Mouse (Mus musculus) liver, embryonic 14.5 days (tissue): ENCODE measurements around the gene Ap1m1. TPM values are rescaled to one million over a fixed set of nuclear protein-coding genes. Genes with fewer than 3 reads are reported as not detected.

ENCODE experiments used
- ATAC-seq: fragments of 200-750 bp; cut with Nextera tagmentation; 2 replicates; pipeline ENCODE4 v1.8.0; 2017; ENCODE audit warnings: moderate number of reproducible peaks, mild to moderate bottlenecking, moderate library complexity; ENCODE audit not compliant: insufficient read depth
- DNase-seq, 3 experiments: peaks; one replicate each; pipeline ENCODE4 v3.0.0-alpha.2; 2012 to 2013; ENCODE audit warnings: low read depth in 3 of 3, low spot score in 3 of 3
- H3K27ac ChIP-seq: fragments of 300-500 bp; sonication (generic); 2 replicates; pipeline ENCODE4 v1.5.1; 2014; ENCODE audit warnings: moderate library complexity, mild to moderate bottlenecking, control low read depth, inconsistent platforms
- H3K27me3 ChIP-seq: fragments of 300-500 bp; sonication (generic); 2 replicates; pipeline ENCODE4 v1.6.1; 2014; ENCODE audit warnings: mild to moderate bottlenecking, low read length, moderate library complexity; ENCODE audit not compliant: control insufficient read depth, insufficient read depth
- H3K36me3 ChIP-seq: fragments of 300-500 bp; sonication (generic); replicated peaks from 2 replicates; pipeline ENCODE4 v1.6.1; 2014; ENCODE audit warnings: low read depth; ENCODE audit not compliant: control insufficient read depth, insufficient read depth
- H3K4me1 ChIP-seq, 2 experiments: fragments of 200-500 bp in 1 of 2; fragments of 300-500 bp in 1 of 2; sonication (generic) in 1 of 2; replicated peaks; 2 replicates each; pipeline ENCODE4 v1.6.1; 2012 to 2014; ENCODE audit warnings: antibody characterized with exemption in 1 of 2, inconsistent platforms in 1 of 2, low read length in 1 of 2; ENCODE audit not compliant: control insufficient read depth in 2 of 2, insufficient read depth in 2 of 2
- H3K4me2 ChIP-seq: fragments of 300-500 bp; sonication (generic); 2 replicates; pipeline ENCODE4 v1.6.1; 2014; ENCODE audit warnings: low read depth, mild to moderate bottlenecking, control low read depth, moderate library complexity
- H3K4me3 ChIP-seq, 2 experiments: fragments of 200-500 bp in 1 of 2; fragments of 300-500 bp in 1 of 2; sonication (generic) in 1 of 2; 2 replicates each; pipeline ENCODE4 v1.5.1; 2012 to 2014; ENCODE audit warnings: low read depth in 2 of 2, low read length in 2 of 2, mild to moderate bottlenecking in 2 of 2, control low read depth in 1 of 2, inconsistent platforms in 1 of 2, moderate library complexity in 1 of 2; ENCODE audit not compliant: insufficient read depth in 1 of 2
- H3K9ac ChIP-seq: fragments of 300-500 bp; sonication (generic); replicated peaks from 2 replicates; pipeline ENCODE4 v1.6.1; 2014; ENCODE audit warnings: mild to moderate bottlenecking, control low read depth, moderate library complexity
- H3K9me3 ChIP-seq: fragments of 300-500 bp; sonication (generic); 2 replicates; pipeline ENCODE4 v1.6.1; 2016; ENCODE audit warnings: low read length, mixed read lengths; ENCODE audit not compliant: control insufficient read depth
- CTCF ChIP-seq: IDR thresholded peaks from 2 replicates; pipeline ENCODE4 v1.5.1; 2016; ENCODE audit warnings: antibody characterized with exemption, low read depth, control low read depth
- EP300 ChIP-seq: IDR thresholded peaks from 2 replicates; pipeline ENCODE4 v1.6.1; 2016; ENCODE audit warnings: antibody characterized with exemption, low read depth
- WGBS: fragments of 180-500 bp; shearing (Covaris S2); extraction: QIAGEN DNeasy Blood & Tissue Kit; methylation state at CpG from one replicate; pipeline ENCODE4 v1.1.7; 2014; ENCODE audit not compliant: insufficient replicate concordance; 5-methylcytosine and 5-hydroxymethylcytosine counted together
- polyA plus RNA-seq, 2 experiments: library from polyadenylated mRNA; depleted of rRNA in 1 of 2; stranded (reverse) in 1 of 2; unstranded in 1 of 2; fragments of >200 nt; fragmentation: Nextera tagmentation in 1 of 2; extraction: Ambion mirVana in 1 of 2; gene quantifications; 2 replicates each; pipeline versions ENCODE4 v1.2.1 to v1.2.3; 2012 to 2014

The Ap1m1 gene
- polyA plus RNA-seq (2012; rRNA removed) (35.0 and 38.8 TPM in 2 replicates), polyA plus RNA-seq (2014; fragmentation: Nextera tagmentation; extraction: Ambion mirVana) (46.7 and 52.5 TPM in 2 replicates)

- Histone ChIP-seq H3K27ac (peak within 1 kb of the TSS; percentile 90), H3K4me2 (peak within 1 kb of the TSS; percentile 91), H3K9me3 (no peaks in the 10 kb centered on the region), H3K27me3 (no peaks in the 10 kb centered on the region), H3K36me3 (no peaks in the 10 kb centered on the region; the same call in 1 of the 2 replicates), H3K4me3 (peak within 1 kb of the TSS; percentile 78 to 89), H3K4me1 (peaks cover 10 to 21% of the 10 kb centered on the region in 2 experiments), H3K9ac (peak within 1 kb of the TSS; percentile 79)
- peak; percentile 99 for DNase-seq
- TF ChIP-seq EP300, result peak; percentile 52
- peak; percentile 91 for TF ChIP-seq CTCF
- under 1% methylated on average over 54 of the region's 54 CpGs for WGBS
- peak; percentile 89 for ATAC-seq
Measured at GRCm38 (mm10) chr8:72239499-72240402, at the start of gene Ap1m1. Gene Ap1m1, plus strand, starts transcription at chr8:72240018.

GRCm38 (mm10) chr8:72190215-72190539 is 49.6 kb upstream of the Ap1m1 start:
- WGBS, result 60% methylated on average over 2 of the region's 2 CpGs

DNA sequence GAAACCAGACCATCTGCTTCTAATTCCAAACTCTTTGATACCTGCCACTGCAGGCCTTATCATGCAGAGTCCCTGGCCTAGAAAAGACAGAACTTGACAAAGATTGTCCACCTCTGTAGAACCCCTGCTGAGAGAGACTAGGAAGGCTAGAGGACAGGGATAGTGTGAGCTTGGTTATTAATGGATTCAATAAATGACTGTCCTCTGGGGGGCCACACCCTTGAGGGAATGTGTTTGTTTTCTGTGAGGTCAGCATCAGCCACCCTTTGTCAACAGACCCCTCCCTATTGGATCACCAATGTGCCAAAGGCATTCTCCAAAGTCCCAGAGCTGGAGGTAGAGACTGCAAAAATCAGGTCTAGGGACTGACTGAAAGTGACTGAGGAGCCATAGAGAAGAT is 47.8 kb upstream of the Ap1m1 start:
- no peak overlapping the region for H3K4me2 ChIP-seq
- DNase-seq, result no peak
- H3K9me3 ChIP-seq, result no peaks in the 10 kb centered on the region
- ATAC-seq, result no peak
- TF ChIP-seq CTCF (no peak), EP300 (no peak)
- no peaks in the 10 kb centered on the region for H3K27me3 ChIP-seq
- H3K4me1 ChIP-seq, result no peaks in the 10 kb centered on the region
- no peak overlapping the region for H3K4me3 ChIP-seq
- no peak overlapping the region for H3K27ac ChIP-seq
- no peak overlapping the region for H3K9ac ChIP-seq
- no peaks in the 10 kb centered on the region for H3K36me3 ChIP-seq

More at GRCm38 (mm10) chr8:72190215-72190539, 49.6 kb upstream of the Ap1m1 start:
- Histone ChIP-seq H3K4me2 (no peak overlapping the region), H3K27ac (no peak overlapping the region), H3K27me3 (no peaks in the 10 kb centered on the region), H3K9ac (no peak overlapping the region), H3K36me3 (no peaks in the 10 kb centered on the region), H3K4me3 (no peak overlapping the region), H3K4me1 (no peaks in the 10 kb centered on the region), H3K9me3 (no peaks in the 10 kb centered on the region)
- DNase-seq (no peak), ATAC-seq (no peak)
- TF ChIP-seq CTCF, result no peak

GRCm38 (mm10) chr8:72197997-72198396 is 41.8 kb upstream of the Ap1m1 start:
- DNase-seq (no peak), ATAC-seq (no peak)
- H3K4me3 ChIP-seq, result no peak overlapping the region
- H3K27me3 ChIP-seq, result no peaks in the 10 kb centered on the region
- H3K36me3 ChIP-seq, result no peaks in the 10 kb centered on the region
- no peak for TF ChIP-seq CTCF
- no peak for TF ChIP-seq EP300
- H3K9ac ChIP-seq, result no peak overlapping the region
- H3K4me2 ChIP-seq, result no peak overlapping the region
- no peak overlapping the region for H3K27ac ChIP-seq
- H3K4me1 ChIP-seq, result no peaks in the 10 kb centered on the region
- peaks cover 3% of the 10 kb centered on the region for H3K9me3 ChIP-seq
- 46% methylated on average over 8 of the region's 8 CpGs for WGBS

GRCm38 (mm10) chr8:72208582-72208981 is 31.2 kb upstream of the Ap1m1 start:
- Histone ChIP-seq H3K27me3 (no peaks in the 10 kb centered on the region), H3K4me2 (no peak overlapping the region), H3K36me3 (no peaks in the 10 kb centered on the region), H3K4me3 (no peak overlapping the region), H3K27ac (no peak overlapping the region), H3K9me3 (no peaks in the 10 kb centered on the region), H3K4me1 (no peaks in the 10 kb centered on the region), H3K9ac (no peak overlapping the region)
- DNase-seq (no peak), ATAC-seq (no peak)
- 44% methylated on average over 1 of the region's 1 CpGs for WGBS
- TF ChIP-seq EP300 (no peak), CTCF (no peak)
